Mouse (Mus musculus) monocyte, adult 59 days (primary cell): ENCODE measurements around the gene A530016L24Rik. TPM values are rescaled to one million over a fixed set of nuclear protein-coding genes. Genes with fewer than 3 reads are reported as not detected.

ENCODE experiments used
- total RNA-seq, 2 experiments: library from RNA; stranded (reverse); gene quantifications; one replicate each; pipeline ENCODE4 v1.2.4; 2023

A530016L24Rik gene
- total RNA-seq: not detected

GRCm38 (mm10) chr12:112489134-112489533, at the start of gene A530016L24Rik:
A530016L24Rik (plus strand) TSS chr12:112489448.

GRCm38 (mm10) chr12:112516697-112517337, 27.6 kb downstream of the A530016L24Rik start, which contains the start of gene Tmem179:
Tmem179 (minus strand) TSS chr12:112516747.

Other genes starting within 250 kb of the A530016L24Rik start
- gene Tmem179, start 27.3 kb downstream of the A530016L24Rik start, total RNA-seq: not detected
- 100 to 1,000 TPM; 111 TPM for gene Inf2, start 99.3 kb downstream of the A530016L24Rik start, total RNA-seq
- 100 to 1,000 TPM in 1 of 2 experiments, 10 to 100 TPM in 1; 98.8 to 102 TPM for gene Adssl1, start 130.6 kb downstream of the A530016L24Rik start, total RNA-seq
- 10 to 100 TPM; 39.1 to 43.4 TPM for gene Siva1, start 155.2 kb downstream of the A530016L24Rik start, total RNA-seq
- 100 to 1,000 TPM; 265 to 273 TPM for gene Akt1, start 185.4 kb downstream of the A530016L24Rik start, total RNA-seq
- gene Zbtb42, start 189.4 kb downstream of the A530016L24Rik start, total RNA-seq: 10 to 100 TPM; 12.0 to 14.5 TPM
- gene Cep170b, start 231.0 kb downstream of the A530016L24Rik start, total RNA-seq: 1 to 10 TPM in 1 of 2 experiments, under 1 TPM in 1; 0.68 to 2.7 TPM